Mouse (Mus musculus): Measurements from ENCODE around the gene Ccdc171. TPM values are rescaled to one million over a fixed set of nuclear protein-coding genes. Genes with fewer than 3 reads are reported as not detected.

The Ccdc171 gene
- total RNA-seq, 1 experiment = 3.5 TPM

- no peak for DNase-seq (ENCODE audit: low read depth, low spot score)
- TF ChIP-seq MAFK (IDR thresholded peaks at IDR 0.05; ENCODE audit: insufficient read depth, low read depth, low read length) (no peak), ZC3H11A (IDR thresholded peaks at IDR 0.05; ENCODE audit: borderline replicate concordance, low read depth, low read length) (no peak), ZNF384 (IDR thresholded peaks at IDR 0.05; ENCODE audit: low read depth, low read length) (no peak), CHD2 (IDR thresholded peaks at IDR 0.05; ENCODE audit: low read depth, low read length) (no peak), HCFC1 (IDR thresholded peaks at IDR 0.05; ENCODE audit: borderline replicate concordance, insufficient read depth, low read length) (no peak)
- in situ Hi-C loops (cut with MboI; ENCODE audit: low sequenced_read_pairs in 2 of 2, unreplicated experiment in 2 of 2) = no loop called here
- H3K27ac ChIP-seq (ENCODE audit: insufficient read depth, low read depth, low read length, poor library complexity, severe bottlenecking) = no peak overlapping the region
- H3K9me3 ChIP-seq (ENCODE audit: control insufficient read depth, insufficient read depth, low read depth, low read length) = no peaks in the 10 kb centered on the region
- H3K4me3 ChIP-seq (ENCODE audit: insufficient read depth in 1 of 2, low read depth in 1 of 2, low read length in 2 of 2, poor library complexity in 1 of 2, severe bottlenecking in 1 of 2) = no peak overlapping the region
- no peak overlapping the region for H3K9ac ChIP-seq (ENCODE audit: insufficient read depth, low read depth, low read length, poor library complexity, severe bottlenecking)
- H3K36me3 ChIP-seq (ENCODE audit: control insufficient read depth, insufficient read depth, low read length, poor library complexity, severe bottlenecking) = no peaks in the 10 kb centered on the region
- H3K4me1 ChIP-seq (ENCODE audit: control insufficient read depth in 2 of 2, insufficient read depth in 2 of 2, low read length in 2 of 2, poor library complexity in 1 of 2) = no peaks in the 10 kb centered on the region
Observed at GRCm38 (mm10) chr4:83676444-83676843, 151.1 kb downstream of the Ccdc171 start.

DNA sequence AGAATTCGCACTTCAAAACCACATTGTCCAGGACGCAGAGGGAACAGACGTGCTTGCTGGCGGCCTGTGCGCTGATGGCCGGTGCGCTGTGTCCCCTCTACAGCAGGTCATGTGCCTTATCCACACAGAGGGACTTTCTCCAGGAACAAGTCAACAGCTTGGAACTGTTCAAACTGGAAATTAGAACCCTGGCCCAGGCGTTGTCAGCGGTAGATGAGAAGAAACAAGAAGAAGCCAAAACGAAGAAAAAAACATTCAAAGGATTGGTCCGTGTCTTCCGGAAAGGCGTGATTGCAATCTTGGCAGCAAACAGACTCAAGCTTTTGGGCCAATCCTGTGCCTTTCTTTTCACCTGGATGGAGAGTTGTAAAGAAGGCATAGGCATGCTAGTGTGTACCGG, 155.7 kb downstream of the Ccdc171 start:
- in situ Hi-C loops (cut with MboI; ENCODE audit: low sequenced_read_pairs in 2 of 2, unreplicated experiment in 2 of 2) = no loop called here
- DNase-seq (ENCODE audit: low read depth, low spot score) = no peak
- Histone ChIP-seq H3K36me3 (ENCODE audit: control insufficient read depth, insufficient read depth, low read length, poor library complexity, severe bottlenecking) (no peaks in the 10 kb centered on the region), H3K27ac (ENCODE audit: insufficient read depth, low read depth, low read length, poor library complexity, severe bottlenecking) (no peak overlapping the region), H3K9me3 (ENCODE audit: control insufficient read depth, insufficient read depth, low read depth, low read length) (no peaks in the 10 kb centered on the region), H3K4me3 (ENCODE audit: insufficient read depth in 1 of 2, low read depth in 1 of 2, low read length in 2 of 2, poor library complexity in 1 of 2, severe bottlenecking in 1 of 2) (no peak overlapping the region), H3K4me1 (ENCODE audit: control insufficient read depth in 2 of 2, insufficient read depth in 2 of 2, low read length in 2 of 2, poor library complexity in 1 of 2) (no peaks in the 10 kb centered on the region), H3K9ac (ENCODE audit: insufficient read depth, low read depth, low read length, poor library complexity, severe bottlenecking) (no peak overlapping the region)
- no peak for TF ChIP-seq MAFK (IDR thresholded peaks at IDR 0.05; ENCODE audit: insufficient read depth, low read depth, low read length)
- TF ChIP-seq ZNF384 (IDR thresholded peaks at IDR 0.05; ENCODE audit: low read depth, low read length) = no peak

GRCm38 (mm10) chr4:83682866-83683265, 157.5 kb downstream of the Ccdc171 start:
- Histone ChIP-seq H3K9ac (ENCODE audit: insufficient read depth, low read depth, low read length, poor library complexity, severe bottlenecking) (no peak overlapping the region), H3K9me3 (ENCODE audit: control insufficient read depth, insufficient read depth, low read depth, low read length) (no peaks in the 10 kb centered on the region), H3K27ac (ENCODE audit: insufficient read depth, low read depth, low read length, poor library complexity, severe bottlenecking) (no peak overlapping the region), H3K4me3 (ENCODE audit: insufficient read depth in 1 of 2, low read depth in 1 of 2, low read length in 2 of 2, poor library complexity in 1 of 2, severe bottlenecking in 1 of 2) (no peak overlapping the region), H3K36me3 (ENCODE audit: control insufficient read depth, insufficient read depth, low read length, poor library complexity, severe bottlenecking) (no peaks in the 10 kb centered on the region), H3K4me1 (ENCODE audit: control insufficient read depth in 2 of 2, insufficient read depth in 2 of 2, low read length in 2 of 2, poor library complexity in 1 of 2) (no peaks in the 10 kb centered on the region)
- in situ Hi-C loops (cut with MboI; ENCODE audit: low sequenced_read_pairs in 2 of 2, unreplicated experiment in 2 of 2) = no loop called here
- TF ChIP-seq ZNF384 (IDR thresholded peaks at IDR 0.05; ENCODE audit: low read depth, low read length) (no peak), MAFK (IDR thresholded peaks at IDR 0.05; ENCODE audit: insufficient read depth, low read depth, low read length) (no peak), HCFC1 (IDR thresholded peaks at IDR 0.05; ENCODE audit: borderline replicate concordance, insufficient read depth, low read length) (no peak), CHD2 (IDR thresholded peaks at IDR 0.05; ENCODE audit: low read depth, low read length) (no peak), ZC3H11A (IDR thresholded peaks at IDR 0.05; ENCODE audit: borderline replicate concordance, low read depth, low read length) (no peak)
- DNase-seq (ENCODE audit: low read depth, low spot score) = no peak

DNA sequence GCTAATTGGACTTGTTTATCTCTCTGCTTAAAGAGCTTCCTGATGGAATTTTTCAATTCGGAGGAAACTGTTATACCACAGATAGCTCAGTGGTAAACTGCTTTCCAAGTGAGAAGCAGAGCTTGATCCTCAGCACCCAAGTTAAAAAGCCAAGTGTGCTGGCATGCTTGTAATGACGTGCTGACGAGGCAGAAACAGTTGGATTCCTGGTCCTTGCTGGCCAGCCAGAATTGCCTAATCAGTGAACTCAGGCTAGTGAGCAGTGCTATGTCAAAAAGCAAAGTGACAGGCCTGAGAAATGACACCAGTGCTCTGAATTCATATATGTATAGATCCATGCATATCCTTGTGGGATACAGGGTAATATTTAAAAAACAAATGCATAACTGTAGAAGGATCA, 174.8 kb downstream of the Ccdc171 start:
- no peaks in the 10 kb centered on the region for H3K4me1 ChIP-seq (ENCODE audit: control insufficient read depth in 2 of 2, insufficient read depth in 2 of 2, low read length in 2 of 2, poor library complexity in 1 of 2)
- no peak overlapping the region for H3K9ac ChIP-seq (ENCODE audit: insufficient read depth, low read depth, low read length, poor library complexity, severe bottlenecking)
- H3K9me3 ChIP-seq (ENCODE audit: control insufficient read depth, insufficient read depth, low read depth, low read length) = no peaks in the 10 kb centered on the region
- H3K4me3 ChIP-seq (ENCODE audit: insufficient read depth in 1 of 2, low read depth in 1 of 2, low read length in 2 of 2, poor library complexity in 1 of 2, severe bottlenecking in 1 of 2) = no peak overlapping the region
- no peaks in the 10 kb centered on the region for H3K36me3 ChIP-seq (ENCODE audit: control insufficient read depth, insufficient read depth, low read length, poor library complexity, severe bottlenecking)
- no peak overlapping the region for H3K27ac ChIP-seq (ENCODE audit: insufficient read depth, low read depth, low read length, poor library complexity, severe bottlenecking)
- in situ Hi-C loops (cut with MboI; ENCODE audit: low sequenced_read_pairs in 2 of 2, unreplicated experiment in 2 of 2) = no loop called here
- no peak for DNase-seq (ENCODE audit: low read depth, low spot score)
- TF ChIP-seq MAFK (IDR thresholded peaks at IDR 0.05; ENCODE audit: insufficient read depth, low read depth, low read length) = no peak
- no peak for TF ChIP-seq CHD2 (IDR thresholded peaks at IDR 0.05; ENCODE audit: low read depth, low read length)
- TF ChIP-seq ZNF384 (IDR thresholded peaks at IDR 0.05; ENCODE audit: low read depth, low read length) = no peak

GRCm38 (mm10) chr4:83716996-83717395, 191.7 kb downstream of the Ccdc171 start:
- no peak for DNase-seq (ENCODE audit: low read depth, low spot score)
- no peak overlapping the region for H3K4me3 ChIP-seq (ENCODE audit: insufficient read depth in 1 of 2, low read depth in 1 of 2, low read length in 2 of 2, poor library complexity in 1 of 2, severe bottlenecking in 1 of 2)
- TF ChIP-seq ZC3H11A (IDR thresholded peaks at IDR 0.05; ENCODE audit: borderline replicate concordance, low read depth, low read length) (no peak), HCFC1 (IDR thresholded peaks at IDR 0.05; ENCODE audit: borderline replicate concordance, insufficient read depth, low read length) (no peak), ZNF384 (IDR thresholded peaks at IDR 0.05; ENCODE audit: low read depth, low read length) (no peak), MAFK (IDR thresholded peaks at IDR 0.05; ENCODE audit: insufficient read depth, low read depth, low read length) (no peak), CHD2 (IDR thresholded peaks at IDR 0.05; ENCODE audit: low read depth, low read length) (no peak)
- H3K9me3 ChIP-seq (ENCODE audit: control insufficient read depth, insufficient read depth, low read depth, low read length) = no peaks in the 10 kb centered on the region
- H3K9ac ChIP-seq (ENCODE audit: insufficient read depth, low read depth, low read length, poor library complexity, severe bottlenecking) = no peak overlapping the region
- in situ Hi-C loops (cut with MboI; ENCODE audit: low sequenced_read_pairs in 2 of 2, unreplicated experiment in 2 of 2) = no loop called here
- no peak overlapping the region for H3K27ac ChIP-seq (ENCODE audit: insufficient read depth, low read depth, low read length, poor library complexity, severe bottlenecking)
- H3K36me3 ChIP-seq (ENCODE audit: control insufficient read depth, insufficient read depth, low read length, poor library complexity, severe bottlenecking) = no peaks in the 10 kb centered on the region
- peaks cover 0 to 3% of the 10 kb centered on the region in 2 experiments; a peak in 1 of 4 replicates for H3K4me1 ChIP-seq (ENCODE audit: control insufficient read depth in 2 of 2, insufficient read depth in 2 of 2, low read length in 2 of 2, poor library complexity in 1 of 2)
